Mouse (Mus musculus): ENCODE results near the gene Ccdc58. TPM values are rescaled to one million over a fixed set of nuclear protein-coding genes. Genes with fewer than 3 reads are reported as not detected.
"Not testable (repeated sequence)": the region's sequence is repeated elsewhere in the genome, so short reads cannot be mapped to it uniquely, and the experiment has no call there.

Ccdc58 gene
- polyA plus RNA-seq, 1 experiment from 2014 or later = 43.8 TPM

GRCm38 (mm10) chr16:36053524-36054275, 17.8 kb upstream of the Ccdc58 start:
- 73% methylated on average over 6 of the region's 6 CpGs for WGBS (ENCODE audit: insufficient replicate concordance)
- Histone ChIP-seq H3K27me3 (ENCODE audit: control insufficient read depth, insufficient read depth, low read depth, low read length) (no peaks in the 10 kb centered on the region), H3K4me2 (ENCODE audit: low read depth, low read length) (no peak overlapping the region), H3K27ac (ENCODE audit: low read length) (no peak overlapping the region), H3K4me1 (ENCODE audit: control insufficient read depth, low read depth, low read length) (no peaks in the 10 kb centered on the region; the same call in 1 of the 2 replicates), H3K9me3 (replicated peaks; ENCODE audit: control insufficient read depth, low read length) (no peaks in the 10 kb centered on the region), H3K36me3 (ENCODE audit: control insufficient read depth, insufficient read depth) (peaks cover 16% of the 10 kb centered on the region), H3K4me3 (ENCODE audit: low read depth, low read length) (no peak overlapping the region), H3K9ac (ENCODE audit: low read depth, low read length) (no peak overlapping the region)
- no peak for ATAC-seq (ENCODE audit: low read depth)

GRCm38 (mm10) chr16:36054920-36055319, 16.6 kb upstream of the Ccdc58 start:
- no peak for ATAC-seq (ENCODE audit: low read depth)
- no peaks in the 10 kb centered on the region for H3K9me3 ChIP-seq (replicated peaks; ENCODE audit: control insufficient read depth, low read length)
- H3K9ac ChIP-seq (ENCODE audit: low read depth, low read length) = no peak overlapping the region
- WGBS (ENCODE audit: insufficient replicate concordance) = 83% methylated on average over 8 of the region's 8 CpGs
- no peaks in the 10 kb centered on the region for H3K27me3 ChIP-seq (ENCODE audit: control insufficient read depth, insufficient read depth, low read depth, low read length)
- peaks cover 5% of the 10 kb centered on the region; the same call in 1 of the 2 replicates for H3K36me3 ChIP-seq (ENCODE audit: control insufficient read depth, insufficient read depth)
- H3K4me2 ChIP-seq (ENCODE audit: low read depth, low read length) = no peak overlapping the region
- H3K27ac ChIP-seq (ENCODE audit: low read length) = no peak overlapping the region
- H3K4me1 ChIP-seq (ENCODE audit: control insufficient read depth, low read depth, low read length) = peaks cover 3% of the 10 kb centered on the region
- H3K4me3 ChIP-seq (ENCODE audit: low read depth, low read length) = no peak overlapping the region

- WGBS (ENCODE audit: insufficient replicate concordance) = 84% methylated on average over 11 of the region's 11 CpGs
Observed at GRCm38 (mm10) chr16:36056416-36056815, 15.1 kb upstream of the Ccdc58 start.

GRCm38 (mm10) chr16:36057933-36058475, 13.5 kb upstream of the Ccdc58 start:
- 59% methylated on average over 8 of the region's 8 CpGs for WGBS (ENCODE audit: insufficient replicate concordance)
- H3K4me3 ChIP-seq (ENCODE audit: low read depth, low read length) = no peak overlapping the region
- H3K4me2 ChIP-seq (ENCODE audit: low read depth, low read length) = no peak overlapping the region
- H3K27me3 ChIP-seq (ENCODE audit: control insufficient read depth, insufficient read depth, low read depth, low read length) = no peaks in the 10 kb centered on the region
- H3K4me1 ChIP-seq (ENCODE audit: control insufficient read depth, low read depth, low read length) = peaks cover 9% of the 10 kb centered on the region
- H3K36me3 ChIP-seq (ENCODE audit: control insufficient read depth, insufficient read depth) = no peaks in the 10 kb centered on the region; the same call in 1 of the 2 replicates
- no peaks in the 10 kb centered on the region for H3K9me3 ChIP-seq (replicated peaks; ENCODE audit: control insufficient read depth, low read length)
- ATAC-seq (ENCODE audit: low read depth) = no peak
- H3K9ac ChIP-seq (ENCODE audit: low read depth, low read length) = no peak overlapping the region
- no peak overlapping the region for H3K27ac ChIP-seq (ENCODE audit: low read length)

More at GRCm38 (mm10) chr16:36056416-36056815, 15.1 kb upstream of the Ccdc58 start:
- Histone ChIP-seq H3K9me3 (replicated peaks; ENCODE audit: control insufficient read depth, low read length) (no peaks in the 10 kb centered on the region), H3K4me3 (ENCODE audit: low read depth, low read length) (no peak overlapping the region), H3K36me3 (ENCODE audit: control insufficient read depth, insufficient read depth) (peaks cover under 1% of the 10 kb centered on the region; the same call in 1 of the 2 replicates), H3K27ac (ENCODE audit: low read length) (no peak overlapping the region), H3K4me2 (ENCODE audit: low read depth, low read length) (no peak overlapping the region), H3K9ac (ENCODE audit: low read depth, low read length) (no peak overlapping the region), H3K4me1 (ENCODE audit: control insufficient read depth, low read depth, low read length) (peaks cover 3% of the 10 kb centered on the region), H3K27me3 (ENCODE audit: control insufficient read depth, insufficient read depth, low read depth, low read length) (no peaks in the 10 kb centered on the region)
- ATAC-seq (ENCODE audit: low read depth) = no peak

GRCm38 (mm10) chr16:36062534-36062933, 9.0 kb upstream of the Ccdc58 start:
- H3K4me1 ChIP-seq (ENCODE audit: control insufficient read depth, low read depth, low read length) = peaks cover 14% of the 10 kb centered on the region
- WGBS (ENCODE audit: insufficient replicate concordance) = 44% methylated on average over 1 of the region's 1 CpGs
- not testable (repeated sequence) for ATAC-seq (ENCODE audit: low read depth); H3K9ac ChIP-seq (ENCODE audit: low read depth, low read length); H3K9me3 ChIP-seq (replicated peaks; ENCODE audit: control insufficient read depth, low read length); H3K27me3 ChIP-seq (ENCODE audit: control insufficient read depth, insufficient read depth, low read depth, low read length); H3K4me2 ChIP-seq (ENCODE audit: low read depth, low read length); H3K4me3 ChIP-seq (ENCODE audit: low read depth, low read length); H3K36me3 ChIP-seq (ENCODE audit: control insufficient read depth, insufficient read depth)
- peak overlapping the region; percentile 17; the same call in 1 of the 2 replicates for H3K27ac ChIP-seq (ENCODE audit: low read length)

- Histone ChIP-seq H3K4me1 (ENCODE audit: control insufficient read depth, low read depth, low read length) (peaks cover 21% of the 10 kb centered on the region), H3K36me3 (ENCODE audit: control insufficient read depth, insufficient read depth) (no peaks in the 10 kb centered on the region), H3K4me3 (ENCODE audit: low read depth, low read length) (no peak overlapping the region), H3K9ac (ENCODE audit: low read depth, low read length) (no peak overlapping the region), H3K27me3 (ENCODE audit: control insufficient read depth, insufficient read depth, low read depth, low read length) (no peaks in the 10 kb centered on the region), H3K9me3 (replicated peaks; ENCODE audit: control insufficient read depth, low read length) (no peaks in the 10 kb centered on the region), H3K4me2 (ENCODE audit: low read depth, low read length) (no peak overlapping the region), H3K27ac (ENCODE audit: low read length) (no peak overlapping the region)
- ATAC-seq (ENCODE audit: low read depth) = no peak
- 74% methylated on average over 2 of the region's 2 CpGs for WGBS (ENCODE audit: insufficient replicate concordance)
Observed at GRCm38 (mm10) chr16:36063315-36063714, 8.2 kb upstream of the Ccdc58 start.

GRCm38 (mm10) chr16:36064904-36065303, 6.6 kb upstream of the Ccdc58 start:
- WGBS (ENCODE audit: insufficient replicate concordance) = 79% methylated on average over 5 of the region's 5 CpGs
- H3K4me1 ChIP-seq (ENCODE audit: control insufficient read depth, low read depth, low read length) = peaks cover 30% of the 10 kb centered on the region
- H3K9me3 ChIP-seq (replicated peaks; ENCODE audit: control insufficient read depth, low read length) = no peaks in the 10 kb centered on the region
- H3K4me2 ChIP-seq (ENCODE audit: low read depth, low read length) = no peak overlapping the region
- no peaks in the 10 kb centered on the region for H3K36me3 ChIP-seq (ENCODE audit: control insufficient read depth, insufficient read depth)
- H3K9ac ChIP-seq (ENCODE audit: low read depth, low read length) = no peak overlapping the region
- no peak overlapping the region for H3K27ac ChIP-seq (ENCODE audit: low read length)
- ATAC-seq (ENCODE audit: low read depth) = no peak
- no peaks in the 10 kb centered on the region for H3K27me3 ChIP-seq (ENCODE audit: control insufficient read depth, insufficient read depth, low read depth, low read length)
- H3K4me3 ChIP-seq (ENCODE audit: low read depth, low read length) = no peak overlapping the region

- Histone ChIP-seq H3K4me1 (ENCODE audit: control insufficient read depth, low read depth, low read length) (peaks cover 28% of the 10 kb centered on the region), H3K27me3 (ENCODE audit: control insufficient read depth, insufficient read depth, low read depth, low read length) (no peaks in the 10 kb centered on the region), H3K9ac (ENCODE audit: low read depth, low read length) (no peak overlapping the region), H3K9me3 (replicated peaks; ENCODE audit: control insufficient read depth, low read length) (no peaks in the 10 kb centered on the region), H3K27ac (ENCODE audit: low read length) (peak overlapping the region; percentile 6; the same call in 1 of the 2 replicates), H3K36me3 (ENCODE audit: control insufficient read depth, insufficient read depth) (no peaks in the 10 kb centered on the region), H3K4me2 (ENCODE audit: low read depth, low read length) (no peak overlapping the region), H3K4me3 (ENCODE audit: low read depth, low read length) (no peak overlapping the region)
- WGBS (ENCODE audit: insufficient replicate concordance) = 39% methylated on average over 2 of the region's 2 CpGs
- no peak for ATAC-seq (ENCODE audit: low read depth)
Observed at GRCm38 (mm10) chr16:36067694-36068093, 3.8 kb upstream of the Ccdc58 start.

GRCm38 (mm10) chr16:36068356-36068755, 3.1 kb upstream of the Ccdc58 start:
- 75% methylated on average over 3 of the region's 3 CpGs for WGBS (ENCODE audit: insufficient replicate concordance)
- H3K27ac ChIP-seq (ENCODE audit: low read length) = no peak overlapping the region
- H3K4me3 ChIP-seq (ENCODE audit: low read depth, low read length) = no peak overlapping the region
- no peaks in the 10 kb centered on the region for H3K27me3 ChIP-seq (ENCODE audit: control insufficient read depth, insufficient read depth, low read depth, low read length)
- peaks cover 25% of the 10 kb centered on the region for H3K4me1 ChIP-seq (ENCODE audit: control insufficient read depth, low read depth, low read length)
- no peak for ATAC-seq (ENCODE audit: low read depth)
- no peak overlapping the region for H3K9ac ChIP-seq (ENCODE audit: low read depth, low read length)
- no peaks in the 10 kb centered on the region for H3K9me3 ChIP-seq (replicated peaks; ENCODE audit: control insufficient read depth, low read length)
- H3K36me3 ChIP-seq (ENCODE audit: control insufficient read depth, insufficient read depth) = no peaks in the 10 kb centered on the region
- no peak overlapping the region for H3K4me2 ChIP-seq (ENCODE audit: low read depth, low read length)

Measured in liver, embryonic 16.5 days (tissue).